Mouse (Mus musculus): Measurements from ENCODE around the gene Ptprn2.

Ptprn2 gene

GRCm38 (mm10) chr12:116622665-116623387 is 137.3 kb downstream of the Ptprn2 start:
- Histone ChIP-seq H3K27me3 (ENCODE audit: control insufficient read depth, insufficient read depth, low read length, poor library complexity, severe bottlenecking) (no peaks in the 10 kb centered on the region), H3K36me3 (ENCODE audit: control insufficient read depth, insufficient read depth, low read length, poor library complexity, severe bottlenecking) (no peaks in the 10 kb centered on the region)
- DNase-seq (ENCODE audit: low read depth, low spot score), result no peak

GRCm38 (mm10) chr12:116625391-116626281 is 140.1 kb downstream of the Ptprn2 start:
- Histone ChIP-seq H3K36me3 (ENCODE audit: control insufficient read depth, insufficient read depth, low read length, poor library complexity, severe bottlenecking) (no peaks in the 10 kb centered on the region), H3K27me3 (ENCODE audit: control insufficient read depth, insufficient read depth, low read length, poor library complexity, severe bottlenecking) (no peaks in the 10 kb centered on the region)
- peak; percentile 53 for DNase-seq (ENCODE audit: low read depth, low spot score)

- Histone ChIP-seq H3K36me3 (ENCODE audit: control insufficient read depth, insufficient read depth, low read length, poor library complexity, severe bottlenecking) (no peaks in the 10 kb centered on the region), H3K27me3 (ENCODE audit: control insufficient read depth, insufficient read depth, low read length, poor library complexity, severe bottlenecking) (no peaks in the 10 kb centered on the region)
- DNase-seq (ENCODE audit: low read depth, low spot score), result no peak
Observed at GRCm38 (mm10) chr12:116628992-116629391, 143.5 kb downstream of the Ptprn2 start.

GRCm38 (mm10) chr12:116637498-116637897 is 152.0 kb downstream of the Ptprn2 start:
- H3K27me3 ChIP-seq (ENCODE audit: control insufficient read depth, insufficient read depth, low read length, poor library complexity, severe bottlenecking), result no peaks in the 10 kb centered on the region
- DNase-seq (ENCODE audit: low read depth, low spot score), result no peak
- H3K36me3 ChIP-seq (ENCODE audit: control insufficient read depth, insufficient read depth, low read length, poor library complexity, severe bottlenecking), result no peaks in the 10 kb centered on the region

GRCm38 (mm10) chr12:116640871-116641270 is 155.4 kb downstream of the Ptprn2 start:
- no peak for DNase-seq (ENCODE audit: low read depth, low spot score)
- no peaks in the 10 kb centered on the region for H3K27me3 ChIP-seq (ENCODE audit: control insufficient read depth, insufficient read depth, low read length, poor library complexity, severe bottlenecking)
- H3K36me3 ChIP-seq (ENCODE audit: control insufficient read depth, insufficient read depth, low read length, poor library complexity, severe bottlenecking), result no peaks in the 10 kb centered on the region

GRCm38 (mm10) chr12:116641339-116642190 is 156.0 kb downstream of the Ptprn2 start:
- no peak for DNase-seq (ENCODE audit: low read depth, low spot score)
- Histone ChIP-seq H3K27me3 (ENCODE audit: control insufficient read depth, insufficient read depth, low read length, poor library complexity, severe bottlenecking) (no peaks in the 10 kb centered on the region), H3K36me3 (ENCODE audit: control insufficient read depth, insufficient read depth, low read length, poor library complexity, severe bottlenecking) (no peaks in the 10 kb centered on the region)

DNA sequence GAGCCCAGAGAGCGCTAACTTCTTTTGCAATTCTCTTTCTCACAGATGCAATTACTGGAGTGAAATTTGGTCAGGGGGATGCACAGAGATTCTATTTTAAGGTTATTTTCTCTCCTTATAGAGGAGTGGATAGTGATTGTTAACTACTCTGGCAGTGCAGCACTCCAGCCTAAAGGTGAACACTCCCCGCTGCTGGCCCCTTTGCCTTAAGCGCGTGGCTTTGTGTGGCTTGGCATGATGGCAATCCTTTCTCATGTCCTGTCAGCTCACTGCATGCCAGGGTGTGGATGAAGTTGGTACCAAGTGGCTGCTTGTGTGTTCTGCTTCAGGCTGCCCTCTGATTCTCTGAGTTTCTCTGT is 156.7 kb downstream of the Ptprn2 start:
- no peak for DNase-seq (ENCODE audit: low read depth, low spot score)
- Histone ChIP-seq H3K27me3 (ENCODE audit: control insufficient read depth, insufficient read depth, low read length, poor library complexity, severe bottlenecking) (no peaks in the 10 kb centered on the region), H3K36me3 (ENCODE audit: control insufficient read depth, insufficient read depth, low read length, poor library complexity, severe bottlenecking) (no peaks in the 10 kb centered on the region)

DNA sequence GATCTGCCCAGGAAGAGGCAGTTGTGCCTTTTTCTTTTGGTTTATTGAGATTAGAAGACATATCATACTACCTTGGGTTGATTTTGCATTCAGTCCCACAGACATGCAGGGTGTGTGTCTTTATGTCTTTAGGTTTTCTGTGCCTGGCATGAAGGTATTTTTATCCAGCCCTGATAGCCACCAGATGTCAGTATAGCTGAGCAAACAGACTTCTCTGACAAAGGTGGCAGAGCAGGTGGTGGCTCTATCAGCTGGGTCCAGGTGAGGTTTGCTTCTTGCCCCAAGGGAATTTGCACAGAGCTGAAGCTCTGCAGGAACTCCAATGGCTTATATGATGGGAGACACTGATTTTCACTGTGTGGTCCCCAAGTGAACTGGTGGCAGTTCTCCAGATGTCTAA is 161.3 kb downstream of the Ptprn2 start:
- Histone ChIP-seq H3K27me3 (ENCODE audit: control insufficient read depth, insufficient read depth, low read length, poor library complexity, severe bottlenecking) (no peaks in the 10 kb centered on the region), H3K36me3 (ENCODE audit: control insufficient read depth, insufficient read depth, low read length, poor library complexity, severe bottlenecking) (no peaks in the 10 kb centered on the region)
- DNase-seq (ENCODE audit: low read depth, low spot score), result no peak

GRCm38 (mm10) chr12:116648584-116649206 is 163.2 kb downstream of the Ptprn2 start:
- DNase-seq (ENCODE audit: low read depth, low spot score), result no peak
- H3K27me3 ChIP-seq (ENCODE audit: control insufficient read depth, insufficient read depth, low read length, poor library complexity, severe bottlenecking), result no peaks in the 10 kb centered on the region
- H3K36me3 ChIP-seq (ENCODE audit: control insufficient read depth, insufficient read depth, low read length, poor library complexity, severe bottlenecking), result no peaks in the 10 kb centered on the region

DNA sequence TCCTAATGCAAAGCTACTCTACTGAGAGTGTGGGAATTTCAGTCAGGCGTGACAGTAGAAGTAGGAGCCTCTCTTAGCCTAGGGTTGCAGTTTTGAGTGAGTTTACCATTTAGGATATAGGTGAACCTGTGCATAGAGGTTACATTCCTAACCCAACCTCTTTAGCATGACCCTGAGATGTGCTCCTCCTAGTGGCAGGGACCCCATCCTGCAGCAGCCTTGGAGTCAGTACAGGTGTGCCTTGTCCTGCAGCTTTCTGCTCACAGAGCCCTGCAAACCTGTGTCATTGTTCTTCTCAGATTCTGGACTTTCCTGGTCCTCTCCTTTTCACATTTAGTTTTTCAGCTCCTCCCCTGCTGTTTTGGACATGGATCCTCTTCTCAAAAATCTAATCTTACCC is 168.2 kb downstream of the Ptprn2 start:
- peak; percentile 2 for DNase-seq (ENCODE audit: low read depth, low spot score)
- no peaks in the 10 kb centered on the region for H3K36me3 ChIP-seq (ENCODE audit: control insufficient read depth, insufficient read depth, low read length, poor library complexity, severe bottlenecking)
- no peaks in the 10 kb centered on the region for H3K27me3 ChIP-seq (ENCODE audit: control insufficient read depth, insufficient read depth, low read length, poor library complexity, severe bottlenecking)

DNA sequence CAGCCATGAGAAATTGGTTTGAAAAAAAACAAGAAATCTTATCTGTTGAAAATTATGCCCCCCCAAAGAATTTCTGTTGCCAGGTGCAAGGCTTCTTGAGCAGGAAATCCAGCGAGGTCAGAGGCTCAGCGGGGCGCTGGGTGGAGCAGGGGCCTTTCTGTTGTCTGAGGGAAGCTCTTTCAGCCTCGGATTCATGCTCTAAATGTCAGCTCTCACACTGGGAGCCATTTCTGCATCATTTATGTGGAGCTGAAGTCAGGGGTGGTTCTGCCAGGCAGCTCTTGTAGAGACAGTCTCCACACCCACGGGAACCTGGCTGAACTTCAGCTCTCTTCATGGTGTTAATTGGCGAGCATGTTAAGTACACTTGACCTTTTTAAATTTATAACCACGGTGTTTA is 174.6 kb downstream of the Ptprn2 start:
- Histone ChIP-seq H3K27me3 (ENCODE audit: control insufficient read depth, insufficient read depth, low read length, poor library complexity, severe bottlenecking) (no peaks in the 10 kb centered on the region), H3K36me3 (ENCODE audit: control insufficient read depth, insufficient read depth, low read length, poor library complexity, severe bottlenecking) (no peaks in the 10 kb centered on the region)
- no peak for DNase-seq (ENCODE audit: low read depth, low spot score)

DNA sequence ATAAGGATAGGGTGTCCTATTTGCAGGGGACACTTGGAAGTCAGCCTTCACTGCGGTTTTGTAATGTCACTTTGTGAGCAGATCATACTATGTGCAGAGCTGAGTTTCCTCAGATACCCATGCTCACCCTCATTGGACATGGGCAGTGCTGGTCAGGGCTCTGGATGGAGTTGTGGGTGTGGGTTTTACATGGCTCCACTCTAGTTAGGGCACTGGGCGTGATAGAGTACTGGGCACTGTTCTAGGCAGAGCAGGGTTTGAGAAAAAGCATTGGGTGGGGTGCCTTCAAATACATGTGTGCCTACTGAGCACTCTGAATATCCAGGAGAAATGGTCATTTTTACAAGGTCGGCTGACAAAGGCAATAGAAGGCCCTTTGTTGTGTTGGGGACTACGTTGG is 175.5 kb downstream of the Ptprn2 start:
- DNase-seq (ENCODE audit: low read depth, low spot score), result no peak
- no peaks in the 10 kb centered on the region for H3K27me3 ChIP-seq (ENCODE audit: control insufficient read depth, insufficient read depth, low read length, poor library complexity, severe bottlenecking)
- H3K36me3 ChIP-seq (ENCODE audit: control insufficient read depth, insufficient read depth, low read length, poor library complexity, severe bottlenecking), result no peaks in the 10 kb centered on the region

- H3K27me3 ChIP-seq (ENCODE audit: control insufficient read depth, insufficient read depth, low read length, poor library complexity, severe bottlenecking), result no peaks in the 10 kb centered on the region
- no peak for DNase-seq (ENCODE audit: low read depth, low spot score)
- no peaks in the 10 kb centered on the region for H3K36me3 ChIP-seq (ENCODE audit: control insufficient read depth, insufficient read depth, low read length, poor library complexity, severe bottlenecking)
Observed at GRCm38 (mm10) chr12:116677701-116678100, 192.2 kb downstream of the Ptprn2 start.

- no peak for DNase-seq (ENCODE audit: low read depth, low spot score)
- H3K27me3 ChIP-seq (ENCODE audit: control insufficient read depth, insufficient read depth, low read length, poor library complexity, severe bottlenecking), result no peaks in the 10 kb centered on the region; the same call in 1 of the 2 replicates
- no peaks in the 10 kb centered on the region for H3K36me3 ChIP-seq (ENCODE audit: control insufficient read depth, insufficient read depth, low read length, poor library complexity, severe bottlenecking)
Observed at GRCm38 (mm10) chr12:116689832-116690231, 204.3 kb downstream of the Ptprn2 start.

Measured in splenic B cell, adult 2 months (primary cell).